Mouse (Mus musculus) spleen, postnatal 36 days (tissue): ENCODE results near the gene Adora1.

Source experiments
- DNase-seq, 2 experiments: peaks; one replicate each; pipeline ENCODE4 v3.0.0; 2022; ENCODE audit warnings: low spot score in 2 of 2, mixed read lengths in 1 of 2

The Adora1 gene

GRCm38 (mm10) chr1:134215751-134216628, 19.2 kb downstream of the Adora1 start:
- no peak for DNase-seq

- DNase-seq, result no peak
These were observed 20.2 kb downstream of the Adora1 start for GRCm38 (mm10) chr1:134215059-134215458.

DNA sequence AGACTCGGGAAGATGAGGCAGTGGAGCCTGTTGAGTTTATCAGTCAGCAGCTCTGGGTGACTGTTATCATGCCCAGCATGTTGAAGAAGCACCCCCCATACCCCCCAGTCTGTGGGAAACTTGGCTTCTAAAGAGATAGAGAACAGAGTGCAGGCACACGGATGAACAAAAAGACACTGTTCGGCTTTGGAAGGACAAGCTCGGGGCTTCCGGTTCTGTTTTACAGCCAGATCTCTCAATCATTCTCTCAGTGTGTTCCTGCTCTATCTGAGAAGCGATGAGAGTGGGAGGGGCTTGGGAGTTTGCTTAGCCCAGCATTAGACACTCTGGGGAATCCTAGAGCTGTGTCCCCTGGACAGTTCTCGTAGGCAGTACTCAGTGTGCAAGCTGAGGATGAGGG, 21.8 kb downstream of the Adora1 start:
- no peak for DNase-seq

DNA sequence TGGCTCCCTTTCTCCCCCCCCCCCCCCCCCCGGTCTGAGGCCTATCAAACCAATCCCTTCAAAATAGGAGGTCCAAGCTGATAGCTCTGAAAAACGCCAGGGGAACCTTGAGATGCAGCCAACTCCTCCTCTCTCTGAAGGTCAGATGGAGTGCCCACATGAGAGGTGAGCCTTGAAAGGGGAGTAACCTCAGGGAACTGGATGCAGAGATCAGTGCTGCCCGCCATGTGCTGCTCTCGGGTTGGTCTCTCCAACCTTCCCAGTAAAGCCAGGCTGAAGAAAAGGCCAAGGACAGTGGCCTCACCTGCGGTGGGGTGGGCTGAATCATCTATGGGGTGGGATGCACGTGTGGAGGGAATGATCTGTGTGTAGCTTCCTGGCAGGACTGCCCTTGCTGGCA, 22.9 kb downstream of the Adora1 start:
- DNase-seq, result no peak

- DNase-seq, result no peak
These were observed 23.6 kb downstream of the Adora1 start for GRCm38 (mm10) chr1:134211631-134212030.

DNA sequence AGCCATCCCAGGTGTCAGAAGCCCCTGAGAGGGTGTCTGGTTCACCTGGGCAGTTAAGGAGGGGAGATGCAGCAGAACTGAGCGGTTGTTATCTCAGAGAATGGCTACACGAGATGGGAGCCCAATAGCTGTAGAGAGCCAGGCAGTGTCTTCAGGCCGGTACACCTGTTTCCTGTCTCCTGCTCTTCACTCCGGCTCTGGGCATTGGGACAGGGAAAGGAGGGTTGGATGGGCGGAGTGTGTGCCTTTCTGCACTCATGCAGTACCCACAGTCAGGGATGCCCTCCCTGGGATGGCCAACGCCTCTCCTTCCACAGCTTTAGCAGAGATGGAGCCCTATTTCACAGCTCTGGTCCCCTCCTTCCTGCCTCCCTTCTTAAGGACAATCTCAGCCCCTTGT, 24.2 kb downstream of the Adora1 start:
- DNase-seq, result no peak

GRCm38 (mm10) chr1:134210179-134210755, 25.0 kb downstream of the Adora1 start:
- no peak for DNase-seq

GRCm38 (mm10) chr1:134206085-134206484, 29.1 kb downstream of the Adora1 start:
- DNase-seq, result no peak

DNA sequence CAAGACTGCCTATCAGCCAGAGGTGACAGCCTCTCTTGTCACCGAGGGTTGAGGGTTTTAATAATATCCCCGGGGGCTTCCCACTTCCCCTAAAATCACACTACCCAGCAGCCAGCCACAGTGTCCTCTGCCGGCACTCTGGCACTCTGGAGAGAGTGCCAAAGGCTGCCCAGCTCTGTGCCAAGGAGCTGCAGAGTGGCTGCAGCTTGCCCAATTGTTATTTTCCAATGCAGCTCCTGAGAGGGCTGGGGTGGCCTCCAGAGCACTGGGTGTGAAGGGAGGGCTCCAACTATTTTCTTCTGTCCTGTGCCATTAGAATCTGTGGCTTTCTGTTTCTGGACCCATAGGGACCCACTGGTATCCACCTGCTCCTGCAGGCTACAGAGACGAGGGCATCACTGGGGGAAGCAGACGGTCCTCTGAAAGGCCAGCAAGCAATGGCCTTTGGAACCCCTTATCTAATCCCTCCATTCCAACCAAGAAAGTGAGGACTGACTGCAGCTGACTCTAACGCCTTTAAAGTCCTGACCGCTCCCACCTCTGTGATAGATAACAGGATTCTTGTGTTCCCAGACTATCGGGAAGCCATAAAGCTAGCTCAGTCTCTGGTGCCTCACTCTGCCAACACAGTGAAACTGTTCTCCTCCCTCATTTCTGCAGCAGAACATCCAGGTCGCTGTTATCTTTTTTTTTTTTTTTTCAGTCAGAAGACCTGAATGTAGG, 29.8 kb downstream of the Adora1 start:
- no peak for DNase-seq

GRCm38 (mm10) chr1:134204230-134204629, 31.0 kb downstream of the Adora1 start:
- DNase-seq, result no peak

DNA sequence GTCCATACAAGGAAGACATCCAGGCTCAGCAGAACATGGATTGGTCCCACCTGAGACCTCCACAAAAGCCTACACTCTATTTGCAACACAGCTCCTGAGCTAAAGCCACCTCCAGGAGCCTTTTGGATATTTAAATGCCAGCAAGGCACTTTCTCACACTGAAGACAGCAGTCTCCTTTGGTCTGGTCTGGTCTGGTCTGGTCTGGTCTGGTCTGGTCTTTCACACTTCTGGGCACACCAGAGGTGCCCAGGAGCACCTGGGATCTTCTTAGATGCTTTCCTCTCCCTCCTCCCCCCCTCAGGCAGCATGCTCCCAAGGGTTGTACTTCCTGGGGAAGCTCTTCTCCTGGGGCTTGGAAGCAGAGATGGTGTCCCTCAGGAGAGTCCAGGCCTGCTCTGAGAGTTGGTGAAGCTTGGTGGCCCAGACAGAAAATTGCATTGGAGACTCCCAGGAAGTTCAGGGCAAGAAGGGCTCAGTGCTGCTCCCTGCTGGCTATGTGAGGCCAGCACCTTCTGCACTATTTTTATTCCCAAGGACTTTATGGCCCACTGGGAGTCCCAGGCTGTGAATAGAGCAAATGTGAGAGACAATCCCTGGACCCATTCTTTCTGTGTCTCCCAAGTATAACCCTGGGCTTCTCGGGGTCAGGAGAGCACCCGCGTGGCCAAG, 33.3 kb downstream of the Adora1 start:
- peak in 1 of 2 experiments; percentile 8 for DNase-seq

- no peak for DNase-seq
These were observed 34.1 kb downstream of the Adora1 start for GRCm38 (mm10) chr1:134200998-134201686.

GRCm38 (mm10) chr1:134200481-134200880, 34.8 kb downstream of the Adora1 start:
- no peak for DNase-seq

DNA sequence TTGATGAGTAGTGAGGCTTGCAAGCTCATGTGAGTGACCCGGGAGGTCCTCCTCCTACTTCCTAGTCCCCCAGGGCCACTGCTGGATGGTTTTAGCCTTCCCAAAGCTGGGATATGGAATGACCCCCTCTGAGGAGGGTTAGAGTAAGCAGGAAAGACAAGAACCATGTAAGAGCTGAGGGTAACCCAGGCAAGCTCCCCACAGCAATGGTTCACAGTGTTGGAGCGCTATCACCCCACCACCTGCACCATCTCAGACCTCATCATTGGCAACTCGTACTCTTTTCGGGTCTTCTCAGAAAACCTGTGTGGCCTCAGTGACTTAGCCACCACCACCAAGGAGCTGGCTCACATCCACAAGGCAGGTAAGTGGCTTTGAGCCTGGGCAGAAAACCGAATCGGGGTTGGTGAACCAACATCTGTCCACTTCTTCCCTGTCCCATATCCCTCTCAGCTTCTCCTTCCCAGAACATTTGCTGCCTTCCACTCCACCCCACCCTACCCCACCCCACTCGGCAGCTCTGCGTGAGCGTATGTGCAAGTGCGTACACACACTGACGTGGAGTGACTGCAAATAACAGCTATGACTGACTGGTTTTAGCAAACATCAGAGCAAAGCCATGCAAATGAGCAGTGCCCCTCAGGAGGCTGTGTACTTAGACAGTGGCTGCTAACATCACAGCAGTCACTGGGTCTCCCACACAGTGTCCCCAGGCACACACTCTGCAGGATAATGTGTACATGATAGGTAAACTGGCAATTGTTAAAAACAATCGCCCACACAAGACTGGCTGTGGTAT, 36.8 kb downstream of the Adora1 start:
- DNase-seq, result no peak

DNA sequence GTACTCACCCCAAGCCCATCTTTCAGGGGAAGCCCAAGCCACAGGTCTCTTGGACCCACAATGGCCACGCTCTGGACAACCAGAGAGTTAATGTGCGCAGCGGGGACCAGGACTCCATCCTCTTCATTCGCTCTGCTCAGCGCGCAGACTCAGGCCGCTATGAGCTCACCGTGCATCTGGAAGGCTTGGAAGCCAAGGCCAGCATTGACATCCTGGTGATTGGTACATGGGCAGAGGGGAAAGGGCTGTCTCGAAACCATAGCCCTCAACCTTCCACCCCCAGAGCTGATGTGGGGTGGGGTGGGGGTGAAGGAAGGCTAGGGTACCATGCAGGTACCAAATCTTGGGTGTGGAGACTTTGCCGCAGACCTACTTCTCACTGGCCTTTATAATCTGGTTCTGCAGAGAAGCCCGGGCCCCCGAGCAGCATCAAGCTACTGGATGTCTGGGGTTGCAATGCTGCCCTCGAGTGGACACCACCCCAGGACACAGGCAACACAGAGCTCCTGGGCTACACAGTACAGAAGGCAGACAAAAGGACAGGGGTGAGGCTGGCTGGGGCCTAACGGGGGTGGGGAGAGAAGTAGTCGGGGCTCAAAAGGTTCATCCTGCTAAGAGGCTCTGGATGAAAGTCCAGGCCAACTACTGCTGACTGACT, 37.8 kb downstream of the Adora1 start:
- DNase-seq, result no peak

- peak; percentile 86 to 88 for DNase-seq
These were observed 38.8 kb downstream of the Adora1 start for GRCm38 (mm10) chr1:134196386-134196785.

DNA sequence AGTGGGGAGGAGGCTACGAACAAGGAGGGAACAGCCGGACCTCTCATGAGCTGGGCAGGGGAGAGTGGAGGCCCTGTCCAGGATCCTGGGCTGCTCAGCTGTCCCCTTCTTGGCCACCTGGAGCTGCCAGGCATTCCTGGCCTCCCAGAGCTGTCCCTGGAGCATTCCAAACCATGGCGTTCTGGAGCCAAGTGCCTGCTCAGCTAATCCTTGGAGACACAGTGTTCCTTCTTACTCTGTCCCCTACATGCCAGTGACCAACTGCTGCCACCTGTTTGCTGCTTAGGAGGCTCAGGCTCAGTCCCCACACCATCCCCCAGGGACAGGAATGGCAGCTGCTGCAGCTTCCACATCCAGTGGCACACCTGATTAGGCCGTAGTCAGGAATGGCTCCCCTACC, 39.3 kb downstream of the Adora1 start:
- no peak for DNase-seq

DNA sequence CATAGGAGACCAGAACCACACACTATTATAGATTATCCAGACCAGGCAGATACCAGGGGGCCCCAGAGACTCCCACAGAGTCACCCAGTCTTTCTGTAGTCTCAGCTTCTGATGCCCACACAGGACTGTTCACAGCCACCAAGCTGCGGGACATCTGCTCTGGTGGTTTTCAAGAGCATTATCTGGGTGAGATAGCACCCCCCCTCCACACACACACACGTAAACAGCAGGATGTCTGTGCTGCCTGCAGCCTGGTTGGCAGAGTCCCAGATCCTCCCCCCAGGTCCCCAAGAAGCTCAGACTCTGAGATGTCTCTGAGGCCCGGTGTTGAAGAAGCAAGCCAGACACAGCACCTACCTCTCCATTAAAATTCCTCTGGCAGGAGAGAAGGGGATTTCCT, 39.7 kb downstream of the Adora1 start:
- no peak for DNase-seq

GRCm38 (mm10) chr1:134195117-134195516, 40.1 kb downstream of the Adora1 start:
- no peak for DNase-seq
